Mouse (Mus musculus) liver, embryonic 12.5 days (tissue): Measurements from ENCODE around the gene Mettl23. TPM values are rescaled to one million over a fixed set of nuclear protein-coding genes. Genes with fewer than 3 reads are reported as not detected.
A peak's percentile ranks its signal among the peaks of the same experiment; 100 is the strongest.
"Not testable (repeated sequence)": the region's sequence is repeated elsewhere in the genome, so short reads cannot be mapped to it uniquely, and the experiment has no call there.

ENCODE experiments used
- ATAC-seq: fragments of 200-750 bp; cut with Nextera tagmentation; 2 replicates; pipeline ENCODE4 v1.8.0; 2017; ENCODE audit warnings: moderate number of reproducible peaks, mild to moderate bottlenecking, moderate library complexity
- H3K27ac ChIP-seq: fragments of 300-500 bp; sonication (generic); 2 replicates; pipeline ENCODE4 v1.5.1; 2016; ENCODE audit warnings: mild to moderate bottlenecking
- H3K27me3 ChIP-seq: fragments of 300-500 bp; sonication (generic); replicated peaks from 2 replicates; pipeline ENCODE4 v1.6.1; 2016; ENCODE audit warnings: mild to moderate bottlenecking, moderate library complexity
- H3K36me3 ChIP-seq: fragments of 300-500 bp; sonication (generic); 2 replicates; pipeline ENCODE4 v1.6.1; 2016; ENCODE audit warnings: mild to moderate bottlenecking, moderate library complexity
- H3K4me1 ChIP-seq: fragments of 300-500 bp; sonication (generic); 2 replicates; pipeline ENCODE4 v1.6.1; 2016
- H3K4me2 ChIP-seq: fragments of 300-500 bp; sonication (generic); 2 replicates; pipeline ENCODE4 v1.6.1; 2016; ENCODE audit warnings: mild to moderate bottlenecking, moderate library complexity
- H3K4me3 ChIP-seq: fragments of 300-500 bp; sonication (generic); 2 replicates; pipeline ENCODE4 v1.5.1; 2016; ENCODE audit warnings: mild to moderate bottlenecking, moderate library complexity
- H3K9ac ChIP-seq: fragments of 300-500 bp; sonication (generic); 2 replicates; pipeline ENCODE4 v1.6.1; 2016; ENCODE audit warnings: mild to moderate bottlenecking, moderate library complexity
- H3K9me3 ChIP-seq: fragments of 300-500 bp; sonication (generic); replicated peaks from 2 replicates; pipeline ENCODE4 v1.6.1; 2016; ENCODE audit warnings: mild to moderate bottlenecking, moderate library complexity
- WGBS: fragments of 180-500 bp; shearing (Covaris S2); methylation state at CpG from one replicate; pipeline ENCODE4 v1.1.7; 2016; ENCODE audit not compliant: insufficient replicate concordance; 5-methylcytosine and 5-hydroxymethylcytosine counted together
- polyA plus RNA-seq: library from polyadenylated mRNA; unstranded; fragments of >200 nt; fragmentation: Nextera tagmentation; extraction: Ambion mirVana; gene quantifications from 2 replicates; pipeline ENCODE4 v1.2.1, GENCODE M21; 2016

Mettl23 gene
- polyA plus RNA-seq, 1 experiment from 2014 or later = 47.6 TPM

GRCm38 (mm10) chr11:116839601-116840000 lies 3.5 kb upstream of the Mettl23 start:
- H3K27me3 ChIP-seq = no peaks in the 10 kb centered on the region
- H3K4me1 ChIP-seq = peaks cover 46% of the 10 kb centered on the region
- WGBS = 84% methylated on average over 7 of the region's 7 CpGs
- H3K36me3 ChIP-seq = peaks cover 73% of the 10 kb centered on the region
- peak overlapping the region; percentile 20; the same call in 1 of the 2 replicates for H3K4me3 ChIP-seq
- no peak overlapping the region for H3K27ac ChIP-seq
- no peak for ATAC-seq
- H3K9me3 ChIP-seq = no peaks in the 10 kb centered on the region
- H3K4me2 ChIP-seq = peak overlapping the region; percentile 10; the same call in 1 of the 2 replicates
- peak overlapping the region; percentile 44; the same call in 1 of the 2 replicates for H3K9ac ChIP-seq

- Histone ChIP-seq H3K27me3 (no peaks in the 10 kb centered on the region), H3K9me3 (no peaks in the 10 kb centered on the region), H3K4me3 (peak overlapping the region; percentile 82), H3K9ac (peak overlapping the region; percentile 94), H3K27ac (no peak overlapping the region), H3K4me1 (peaks cover 58% of the 10 kb centered on the region), H3K36me3 (peaks cover 63% of the 10 kb centered on the region), H3K4me2 (peak overlapping the region; percentile 86)
- ATAC-seq = no peak
- WGBS = 65% methylated on average over 4 of the region's 4 CpGs
Measured at GRCm38 (mm10) chr11:116840748-116841147, 2.3 kb upstream of the Mettl23 start.

- Histone ChIP-seq H3K4me1 (peaks cover 70% of the 10 kb centered on the region), H3K27me3 (no peaks in the 10 kb centered on the region), H3K4me3 (peak overlapping the region; percentile 82), H3K36me3 (peaks cover 62% of the 10 kb centered on the region), H3K4me2 (peak overlapping the region; percentile 86), H3K9me3 (no peaks in the 10 kb centered on the region), H3K9ac (peak overlapping the region; percentile 94), H3K27ac (peak overlapping the region; percentile 98)
- ATAC-seq = peak; percentile 61
- WGBS = 4% methylated on average over 73 of the region's 73 CpGs
Measured at GRCm38 (mm10) chr11:116842531-116843260, 382 bp upstream of the Mettl23 start.

- Histone ChIP-seq H3K4me1 (peaks cover 67% of the 10 kb centered on the region), H3K27me3 (no peaks in the 10 kb centered on the region)
- 69% methylated on average over 4 of the region's 4 CpGs for WGBS
Measured at GRCm38 (mm10) chr11:116846593-116847181, 3.6 kb downstream of the Mettl23 start.

GRCm38 (mm10) chr11:116847187-116848085 lies 4.4 kb downstream of the Mettl23 start:
- Histone ChIP-seq H3K4me3 (no peak overlapping the region), H3K27ac (peak overlapping the region; percentile 64), H3K4me1 (peaks cover 62% of the 10 kb centered on the region), H3K9ac (0 out of 2 replicates have a peak overlapping the region, but pooled peaks have one; percentile 18), H3K9me3 (no peaks in the 10 kb centered on the region), H3K27me3 (no peaks in the 10 kb centered on the region), H3K4me2 (peak overlapping the region; percentile 5; the same call in 1 of the 2 replicates), H3K36me3 (peaks cover 64% of the 10 kb centered on the region)
- WGBS = 86% methylated on average over 3 of the region's 3 CpGs
- no peak for ATAC-seq

More at GRCm38 (mm10) chr11:116846593-116847181, 3.6 kb downstream of the Mettl23 start:
- no peaks in the 10 kb centered on the region for H3K9me3 ChIP-seq
- H3K4me2 ChIP-seq = no peak overlapping the region
- peak overlapping the region; percentile 48; the same call in 1 of the 2 replicates for H3K27ac ChIP-seq
- ATAC-seq = no peak
- peaks cover 62% of the 10 kb centered on the region for H3K36me3 ChIP-seq
- H3K4me3 ChIP-seq = no peak overlapping the region
- no peak overlapping the region for H3K9ac ChIP-seq

- peaks cover 64% of the 10 kb centered on the region for H3K36me3 ChIP-seq
- H3K9me3 ChIP-seq = no peaks in the 10 kb centered on the region
- peaks cover 62% of the 10 kb centered on the region for H3K4me1 ChIP-seq
- peak overlapping the region; percentile 64 for H3K27ac ChIP-seq
- no peak overlapping the region for H3K9ac ChIP-seq
- H3K27me3 ChIP-seq = no peaks in the 10 kb centered on the region
- no peak for ATAC-seq
- peak overlapping the region; percentile 12 for H3K4me2 ChIP-seq
- no peak overlapping the region; the same call in 1 of the 2 replicates for H3K4me3 ChIP-seq
- 67% methylated on average over 5 of the region's 5 CpGs for WGBS
Measured at GRCm38 (mm10) chr11:116848086-116848876, 5.2 kb downstream of the Mettl23 start.

GRCm38 (mm10) chr11:116848877-116849178 lies 5.8 kb downstream of the Mettl23 start:
- peaks cover 64% of the 10 kb centered on the region for H3K36me3 ChIP-seq
- not testable (repeated sequence) for ATAC-seq, H3K9me3 ChIP-seq, H3K27me3 ChIP-seq, H3K4me3 ChIP-seq, H3K9ac ChIP-seq
- peaks cover 62% of the 10 kb centered on the region for H3K4me1 ChIP-seq
- 49% methylated on average over 2 of the region's 2 CpGs for WGBS
- H3K4me2 ChIP-seq = peak overlapping the region; percentile 39
- peak overlapping the region; percentile 64 for H3K27ac ChIP-seq

GRCm38 (mm10) chr11:116849587-116849986 lies 6.5 kb downstream of the Mettl23 start:
- H3K9ac ChIP-seq = no peak overlapping the region
- no peak overlapping the region for H3K27ac ChIP-seq
- ATAC-seq = no peak
- peaks cover 62% of the 10 kb centered on the region for H3K4me1 ChIP-seq
- peak overlapping the region; percentile 39 for H3K4me2 ChIP-seq
- H3K36me3 ChIP-seq = peaks cover 64% of the 10 kb centered on the region
- no peaks in the 10 kb centered on the region for H3K9me3 ChIP-seq
- H3K4me3 ChIP-seq = peak overlapping the region; percentile 19; the same call in 1 of the 2 replicates
- no peaks in the 10 kb centered on the region for H3K27me3 ChIP-seq

GRCm38 (mm10) chr11:116850085-116850484 lies 7.0 kb downstream of the Mettl23 start:
- H3K4me3 ChIP-seq = peak overlapping the region; percentile 99
- 30% methylated on average over 4 of the region's 4 CpGs for WGBS
- peak overlapping the region; percentile 99 for H3K27ac ChIP-seq
- H3K9me3 ChIP-seq = no peaks in the 10 kb centered on the region
- H3K36me3 ChIP-seq = peaks cover 64% of the 10 kb centered on the region
- H3K9ac ChIP-seq = peak overlapping the region; percentile 99
- no peak for ATAC-seq
- no peaks in the 10 kb centered on the region for H3K27me3 ChIP-seq
- peak overlapping the region; percentile 91 for H3K4me2 ChIP-seq
- H3K4me1 ChIP-seq = peaks cover 62% of the 10 kb centered on the region

GRCm38 (mm10) chr11:116850833-116851477 lies 7.9 kb downstream of the Mettl23 start:
- no peak for ATAC-seq
- Histone ChIP-seq H3K27me3 (no peaks in the 10 kb centered on the region), H3K9ac (peak overlapping the region; percentile 99), H3K4me3 (peak overlapping the region; percentile 99), H3K4me2 (peak overlapping the region; percentile 91), H3K4me1 (peaks cover 55% of the 10 kb centered on the region), H3K9me3 (no peaks in the 10 kb centered on the region), H3K36me3 (peaks cover 60% of the 10 kb centered on the region), H3K27ac (peak overlapping the region; percentile 99)
- WGBS = 23% methylated on average over 6 of the region's 6 CpGs
